Mouse (Mus musculus): Measurements from ENCODE around the gene Ripk4. TPM values are rescaled to one million over a fixed set of nuclear protein-coding genes. Genes with fewer than 3 reads are reported as not detected.

Ripk4 gene
- polyA plus RNA-seq, 2 experiments = 1.4 to 1.8 TPM

GRCm38 (mm10) chr16:97797950-97798869, 34.6 kb upstream of the Ripk4 start:
- Histone ChIP-seq H3K27ac (no peak overlapping the region), H3K4me1 (replicated peaks; ENCODE audit: control insufficient read depth in 2 of 2, insufficient read depth in 2 of 2, low read length in 1 of 2) (no peaks in the 10 kb centered on the region), H3K9ac (replicated peaks) (no peak overlapping the region), H3K4me3 (ENCODE audit: insufficient read depth in 1 of 2, low read depth in 2 of 2, low read length in 2 of 2) (no peak overlapping the region), H3K27me3 (ENCODE audit: control insufficient read depth, insufficient read depth, low read length) (no peaks in the 10 kb centered on the region), H3K9me3 (ENCODE audit: control insufficient read depth, low read length) (no peaks in the 10 kb centered on the region), H3K4me2 (ENCODE audit: low read depth) (no peak overlapping the region), H3K36me3 (replicated peaks; ENCODE audit: control insufficient read depth, insufficient read depth, low read depth) (peaks cover 17% of the 10 kb centered on the region)
- ATAC-seq (ENCODE audit: insufficient read depth) (peak; percentile 50; the same call in 1 of the 2 replicates), DNase-seq (ENCODE audit: low read depth in 3 of 3, low spot score in 3 of 3) (no peak)
- TF ChIP-seq EP300 (IDR thresholded peaks at IDR 0.05; ENCODE audit: low read depth) = no peak
- TF ChIP-seq CTCF (IDR thresholded peaks at IDR 0.05; ENCODE audit: low read depth) = no peak
- 44% methylated on average over 7 of the region's 7 CpGs for WGBS (ENCODE audit: insufficient replicate concordance)

GRCm38 (mm10) chr16:97797212-97797611, 33.6 kb upstream of the Ripk4 start:
- TF ChIP-seq EP300 (IDR thresholded peaks at IDR 0.05; ENCODE audit: low read depth) = no peak
- no peak for TF ChIP-seq CTCF (IDR thresholded peaks at IDR 0.05; ENCODE audit: low read depth)
- no peak overlapping the region for H3K4me2 ChIP-seq (ENCODE audit: low read depth)
- H3K4me1 ChIP-seq (replicated peaks; ENCODE audit: control insufficient read depth in 2 of 2, insufficient read depth in 2 of 2, low read length in 1 of 2) = no peaks in the 10 kb centered on the region
- no peak overlapping the region for H3K9ac ChIP-seq (replicated peaks)
- H3K9me3 ChIP-seq (ENCODE audit: control insufficient read depth, low read length) = no peaks in the 10 kb centered on the region
- no peak for ATAC-seq (ENCODE audit: insufficient read depth)
- no peaks in the 10 kb centered on the region for H3K27me3 ChIP-seq (ENCODE audit: control insufficient read depth, insufficient read depth, low read length)
- DNase-seq (ENCODE audit: low read depth in 3 of 3, low spot score in 3 of 3) = no peak
- no peak overlapping the region for H3K27ac ChIP-seq
- H3K36me3 ChIP-seq (replicated peaks; ENCODE audit: control insufficient read depth, insufficient read depth, low read depth) = peaks cover 17% of the 10 kb centered on the region
- WGBS (ENCODE audit: insufficient replicate concordance) = 77% methylated on average over 3 of the region's 3 CpGs
- H3K4me3 ChIP-seq (ENCODE audit: insufficient read depth in 1 of 2, low read depth in 2 of 2, low read length in 2 of 2) = no peak overlapping the region

- peaks cover 14% of the 10 kb centered on the region for H3K36me3 ChIP-seq (replicated peaks; ENCODE audit: control insufficient read depth, insufficient read depth, low read depth)
- 69% methylated on average over 6 of the region's 6 CpGs for WGBS (ENCODE audit: insufficient replicate concordance)
- no peaks in the 10 kb centered on the region for H3K27me3 ChIP-seq (ENCODE audit: control insufficient read depth, insufficient read depth, low read length)
- ATAC-seq (ENCODE audit: insufficient read depth) (no peak), DNase-seq (ENCODE audit: low read depth in 3 of 3, low spot score in 3 of 3) (no peak)
- H3K9me3 ChIP-seq (ENCODE audit: control insufficient read depth, low read length) = no peaks in the 10 kb centered on the region
- no peak overlapping the region for H3K4me3 ChIP-seq (ENCODE audit: insufficient read depth in 1 of 2, low read depth in 2 of 2, low read length in 2 of 2)
- no peak overlapping the region for H3K4me2 ChIP-seq (ENCODE audit: low read depth)
- no peak overlapping the region for H3K27ac ChIP-seq
- H3K9ac ChIP-seq (replicated peaks) = no peak overlapping the region
- no peaks in the 10 kb centered on the region for H3K4me1 ChIP-seq (replicated peaks; ENCODE audit: control insufficient read depth in 2 of 2, insufficient read depth in 2 of 2, low read length in 1 of 2)
- TF ChIP-seq EP300 (IDR thresholded peaks at IDR 0.05; ENCODE audit: low read depth) (no peak), CTCF (IDR thresholded peaks at IDR 0.05; ENCODE audit: low read depth) (no peak)
These were observed 30.7 kb upstream of the Ripk4 start for GRCm38 (mm10) chr16:97794256-97794655.

- Histone ChIP-seq H3K4me2 (ENCODE audit: low read depth) (no peak overlapping the region), H3K27ac (no peak overlapping the region), H3K27me3 (ENCODE audit: control insufficient read depth, insufficient read depth, low read length) (no peaks in the 10 kb centered on the region), H3K4me1 (replicated peaks; ENCODE audit: control insufficient read depth in 2 of 2, insufficient read depth in 2 of 2, low read length in 1 of 2) (no peaks in the 10 kb centered on the region), H3K9me3 (ENCODE audit: control insufficient read depth, low read length) (no peaks in the 10 kb centered on the region), H3K4me3 (ENCODE audit: insufficient read depth in 1 of 2, low read depth in 2 of 2, low read length in 2 of 2) (no peak overlapping the region), H3K9ac (replicated peaks) (no peak overlapping the region), H3K36me3 (replicated peaks; ENCODE audit: control insufficient read depth, insufficient read depth, low read depth) (no peaks in the 10 kb centered on the region)
- DNase-seq (ENCODE audit: low read depth in 3 of 3, low spot score in 3 of 3) (no peak), ATAC-seq (ENCODE audit: insufficient read depth) (no peak)
- WGBS (ENCODE audit: insufficient replicate concordance) = 70% methylated on average over 5 of the region's 5 CpGs
- no peak for TF ChIP-seq CTCF (IDR thresholded peaks at IDR 0.05; ENCODE audit: low read depth)
- TF ChIP-seq EP300 (IDR thresholded peaks at IDR 0.05; ENCODE audit: low read depth) = no peak
These were observed 19.5 kb upstream of the Ripk4 start for GRCm38 (mm10) chr16:97783057-97783456.

- no peaks in the 10 kb centered on the region for H3K9me3 ChIP-seq (ENCODE audit: control insufficient read depth, low read length)
- H3K4me2 ChIP-seq (ENCODE audit: low read depth) = no peak overlapping the region; the same call in 1 of the 2 replicates
- ATAC-seq (ENCODE audit: insufficient read depth) = no peak
- no peak for DNase-seq (ENCODE audit: low read depth in 3 of 3, low spot score in 3 of 3)
- H3K27ac ChIP-seq = no peak overlapping the region
- H3K27me3 ChIP-seq (ENCODE audit: control insufficient read depth, insufficient read depth, low read length) = no peaks in the 10 kb centered on the region
- H3K9ac ChIP-seq (replicated peaks) = no peak overlapping the region
- H3K4me1 ChIP-seq (replicated peaks; ENCODE audit: control insufficient read depth in 2 of 2, insufficient read depth in 2 of 2, low read length in 1 of 2) = no peaks in the 10 kb centered on the region
- H3K36me3 ChIP-seq (replicated peaks; ENCODE audit: control insufficient read depth, insufficient read depth, low read depth) = no peaks in the 10 kb centered on the region
- TF ChIP-seq EP300 (IDR thresholded peaks at IDR 0.05; ENCODE audit: low read depth) = no peak
- TF ChIP-seq CTCF (IDR thresholded peaks at IDR 0.05; ENCODE audit: low read depth) = peak; percentile 82
- WGBS (ENCODE audit: insufficient replicate concordance) = 36% methylated on average over 15 of the region's 15 CpGs
- peak overlapping the region in 1 of 2 experiments; percentile 12; a peak in 1 of 4 replicates for H3K4me3 ChIP-seq (ENCODE audit: insufficient read depth in 1 of 2, low read depth in 2 of 2, low read length in 2 of 2)
These were observed 14.9 kb upstream of the Ripk4 start for GRCm38 (mm10) chr16:97778353-97779025.
